Mouse (Mus musculus) cerebral cortex, adult 2 months (tissue): ENCODE data around the gene 4933428G20Rik.

Experiments
- WGBS: fragments of 180-500 bp; shearing (Covaris S2); methylation state at CpG from one replicate; pipeline ENCODE4 v1.1.7; 2018; 5-methylcytosine and 5-hydroxymethylcytosine counted together

The 4933428G20Rik gene

DNA sequence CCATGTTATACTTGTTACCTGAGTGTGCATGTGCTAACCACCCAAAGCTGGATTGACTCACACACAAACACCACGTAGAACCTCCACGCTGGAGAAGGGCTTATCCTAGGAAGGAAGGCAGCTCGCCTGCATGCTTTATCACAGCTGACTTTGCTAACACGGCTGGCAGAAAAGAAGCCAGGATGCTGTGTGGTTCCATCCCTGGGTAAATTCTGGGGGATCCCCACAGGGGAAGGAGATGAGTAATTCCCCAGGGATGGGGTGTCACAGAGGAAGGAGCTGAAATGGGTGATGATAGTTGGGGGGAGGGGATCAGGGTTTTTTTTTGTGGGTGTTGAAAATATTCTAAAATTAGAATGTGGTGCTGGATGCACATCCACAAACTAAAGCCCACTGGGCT is 5.6 kb upstream of the 4933428G20Rik start:
- 32% methylated on average over 4 of the region's 4 CpGs for WGBS

DNA sequence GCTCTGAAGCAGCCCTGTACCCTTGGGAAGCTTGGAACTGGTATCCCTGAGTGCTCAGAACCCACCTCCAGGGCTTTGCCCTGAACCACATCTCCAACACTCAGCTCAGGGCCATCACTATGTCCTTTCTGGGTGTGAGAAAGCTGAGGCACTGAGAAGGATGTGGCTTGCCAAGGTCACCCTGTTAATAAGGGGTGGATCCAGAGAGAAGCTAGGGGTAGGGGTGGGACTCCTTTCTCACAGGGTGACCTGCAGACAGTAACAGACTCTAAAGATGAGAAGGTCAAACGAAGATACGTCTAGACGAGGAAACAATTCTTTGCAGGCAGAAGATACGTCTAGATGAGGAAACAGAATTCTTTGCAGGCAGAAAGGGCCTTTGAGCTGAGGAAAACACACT is 2.7 kb upstream of the 4933428G20Rik start:
- WGBS: 64% methylated on average over 4 of the region's 4 CpGs

DNA sequence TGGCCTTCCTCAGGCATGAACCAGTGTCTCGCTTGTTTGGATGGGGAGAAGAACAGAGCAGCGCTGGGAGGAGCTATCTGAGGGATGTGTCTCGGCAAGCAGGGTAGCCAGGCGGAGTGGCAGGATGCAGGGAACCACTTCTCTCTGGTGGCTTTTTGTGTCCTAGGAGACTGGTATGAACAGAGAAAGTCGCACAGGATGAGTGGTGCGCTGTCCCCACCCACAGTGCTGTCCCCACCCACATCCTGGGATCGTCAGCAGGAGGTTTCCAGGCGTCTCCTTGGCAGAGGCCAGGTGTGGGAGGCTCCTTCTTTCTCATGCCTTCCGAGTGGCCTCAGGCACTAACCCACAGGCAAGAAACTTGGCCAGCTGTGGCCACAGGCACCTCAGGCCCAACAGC is 2.2 kb upstream of the 4933428G20Rik start:
- WGBS: 29% methylated on average over 9 of the region's 9 CpGs

DNA sequence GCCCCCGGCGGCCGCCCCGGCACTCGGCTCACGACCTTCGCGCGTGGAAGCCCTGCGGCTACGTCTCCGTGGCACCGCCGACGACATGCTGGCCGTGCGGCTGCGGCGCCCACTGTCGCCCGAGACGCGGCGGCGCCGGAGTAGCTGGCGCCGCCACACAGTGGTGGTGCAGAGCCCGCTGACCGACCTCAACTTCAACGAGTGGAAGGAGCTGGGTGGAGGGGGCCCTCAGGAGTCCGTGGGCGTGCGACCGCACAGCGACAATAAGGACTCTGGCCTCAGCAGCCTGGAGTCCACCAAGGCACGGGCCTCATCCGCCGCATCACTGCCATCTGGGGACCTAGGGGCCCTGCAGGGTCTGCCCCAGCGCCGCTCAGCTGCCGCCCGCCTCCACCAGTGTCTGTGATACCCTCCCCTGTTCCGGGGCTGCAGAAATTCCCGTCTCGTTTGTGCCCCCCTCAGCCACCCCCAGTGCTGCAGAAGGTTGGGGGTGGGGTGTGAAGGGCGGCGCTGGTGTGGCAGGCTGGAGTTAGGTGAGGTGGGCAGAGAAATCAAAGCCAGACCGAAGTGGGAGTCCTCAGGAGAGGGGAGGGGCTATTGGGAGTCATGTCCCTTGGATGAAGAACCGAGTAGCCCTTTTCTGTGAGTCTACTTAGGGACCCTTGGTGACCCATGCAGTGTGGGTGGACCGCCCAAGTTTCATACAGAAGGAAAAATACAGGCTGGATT is 744 bp upstream of the 4933428G20Rik start:
- 51% methylated on average over 51 of the region's 51 CpGs for WGBS

DNA sequence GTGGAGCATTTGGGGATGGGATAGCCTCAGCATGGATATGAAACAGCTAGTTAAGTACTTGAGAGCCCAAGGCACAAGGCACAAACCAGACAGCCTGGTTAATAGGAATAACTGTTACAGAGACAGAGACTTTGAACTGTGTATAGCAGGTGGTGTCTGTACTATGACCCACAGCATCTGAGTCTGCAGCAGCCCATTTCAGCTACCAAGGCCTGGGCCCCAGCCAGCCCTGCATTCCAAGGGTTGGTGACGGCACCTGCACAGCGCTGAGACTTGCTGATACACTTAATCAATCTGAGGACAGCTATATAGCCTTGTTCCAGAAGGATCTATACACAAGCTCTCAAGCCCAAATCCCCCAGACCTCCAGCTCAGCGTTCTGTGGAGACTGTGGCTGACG is 2.6 kb downstream of the 4933428G20Rik start:
- WGBS: 95% methylated on average over 4 of the region's 4 CpGs

DNA sequence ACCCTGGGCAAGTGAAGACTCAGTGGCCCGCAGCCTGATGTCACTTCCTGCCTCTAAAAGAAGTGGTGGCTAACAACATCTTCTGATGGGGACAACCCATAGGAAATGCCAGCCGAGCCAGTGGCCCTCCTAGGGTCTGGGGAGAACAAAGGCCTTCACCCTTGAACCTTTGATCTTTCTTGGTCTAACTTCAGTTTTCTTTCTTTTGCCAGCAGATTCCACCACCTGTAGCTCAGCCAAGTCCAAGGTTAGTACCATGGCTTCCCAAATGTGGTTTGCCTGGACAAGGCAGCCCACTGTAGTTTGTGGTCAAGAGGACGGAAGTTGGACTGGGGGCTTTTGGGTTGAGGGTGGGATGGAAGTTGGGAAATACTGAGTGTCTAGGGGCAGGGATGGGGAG is 7.3 kb downstream of the 4933428G20Rik start:
- 85% methylated on average over 3 of the region's 3 CpGs for WGBS

DNA sequence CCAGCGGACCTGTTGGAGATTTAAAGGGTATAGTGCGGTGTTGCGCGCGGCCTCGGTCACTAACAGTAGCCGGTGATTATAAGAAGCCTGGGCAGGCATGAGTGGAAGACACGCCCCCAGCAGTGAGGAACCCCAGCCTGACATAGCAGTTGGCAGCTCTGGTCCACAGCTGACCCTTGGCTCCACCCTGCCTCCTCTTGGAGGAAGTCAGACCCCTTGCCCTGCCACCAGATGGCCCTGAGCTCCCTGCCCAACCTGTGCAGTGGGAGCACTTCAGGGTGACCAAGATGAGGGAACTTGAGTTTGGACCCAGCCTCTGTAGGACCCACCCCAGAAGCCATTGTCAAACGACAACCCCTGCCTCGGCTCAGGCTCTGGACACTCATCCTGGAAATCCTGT is 8.5 kb downstream of the 4933428G20Rik start:
- 77% methylated on average over 10 of the region's 10 CpGs for WGBS

DNA sequence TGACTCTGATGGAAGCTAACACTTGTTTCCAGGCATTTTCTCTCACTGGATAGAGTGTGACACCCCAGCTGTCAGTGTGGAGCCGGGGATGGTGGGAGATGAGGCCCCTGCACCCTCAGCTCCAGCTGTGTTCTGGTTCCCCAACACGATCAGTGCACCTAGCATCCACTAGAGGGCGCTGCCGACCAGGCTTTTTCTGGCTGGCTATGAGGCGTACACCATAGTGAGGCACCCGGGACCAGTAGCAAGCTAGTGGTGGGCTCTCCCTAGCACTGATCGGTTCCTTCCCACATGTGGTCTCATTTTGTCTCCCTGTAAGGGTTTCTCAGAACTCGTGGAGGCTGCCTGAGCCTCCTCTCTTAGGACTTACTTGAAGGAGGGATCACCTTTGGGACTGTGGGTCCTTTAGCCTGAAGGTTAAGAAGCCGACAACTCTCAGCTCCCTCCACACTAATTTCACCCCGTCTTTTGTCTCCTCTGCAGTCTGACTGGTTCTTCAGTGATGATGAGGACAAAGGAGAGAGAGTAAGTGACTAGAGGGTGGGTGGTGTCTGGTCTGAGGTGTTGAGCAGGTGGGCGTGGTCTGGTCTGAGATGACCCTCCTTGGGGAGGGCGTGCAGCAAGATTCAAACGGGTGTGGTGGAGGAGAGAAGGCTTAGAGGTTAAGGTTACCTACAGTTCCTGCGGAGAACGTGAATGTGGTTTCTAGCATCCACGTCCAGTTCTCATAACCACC is 10.4 kb downstream of the 4933428G20Rik start:
- WGBS: 39% methylated on average over 16 of the region's 16 CpGs

DNA sequence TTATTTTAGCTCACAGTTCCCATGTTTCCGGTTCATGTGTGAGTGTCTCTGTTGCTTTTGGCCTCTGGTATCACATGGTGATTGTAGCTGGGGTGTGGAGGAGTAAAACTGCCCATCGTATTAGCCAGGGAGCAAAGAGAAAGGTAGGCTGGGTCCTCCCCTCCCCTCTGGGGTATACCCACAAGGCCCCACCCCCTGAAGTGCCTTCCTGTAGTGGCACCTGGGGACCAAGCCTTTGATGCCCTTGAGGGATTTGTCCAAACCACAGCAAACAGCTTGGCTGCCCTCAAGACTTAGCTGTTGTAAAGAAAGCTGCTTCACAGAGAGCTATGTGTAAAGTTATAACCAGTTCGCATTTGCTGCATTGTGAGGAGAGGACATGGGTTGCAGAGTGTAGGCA is 12.5 kb downstream of the 4933428G20Rik start:
- 75% methylated on average over 3 of the region's 3 CpGs for WGBS

DNA sequence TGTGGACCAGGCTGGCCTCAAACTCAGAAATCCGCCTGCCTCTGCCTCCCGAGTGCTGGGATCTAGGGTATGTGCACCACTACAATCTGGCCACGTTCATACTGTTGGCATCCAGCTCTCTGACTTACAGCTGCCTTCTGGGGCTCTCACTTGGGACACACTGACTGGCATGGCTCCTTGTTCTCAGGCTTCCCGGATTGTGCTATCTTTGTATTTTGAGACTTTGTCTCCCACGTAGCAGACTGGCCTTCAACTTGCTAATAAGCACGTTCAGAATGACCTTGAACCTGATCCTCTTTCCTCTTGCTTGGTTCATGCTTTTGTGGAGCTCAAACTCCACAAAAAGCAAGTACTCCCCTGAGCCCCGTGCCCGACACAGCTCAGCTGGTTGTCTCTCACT is 14.5 kb downstream of the 4933428G20Rik start:
- 64% methylated on average over 8 of the region's 8 CpGs for WGBS

DNA sequence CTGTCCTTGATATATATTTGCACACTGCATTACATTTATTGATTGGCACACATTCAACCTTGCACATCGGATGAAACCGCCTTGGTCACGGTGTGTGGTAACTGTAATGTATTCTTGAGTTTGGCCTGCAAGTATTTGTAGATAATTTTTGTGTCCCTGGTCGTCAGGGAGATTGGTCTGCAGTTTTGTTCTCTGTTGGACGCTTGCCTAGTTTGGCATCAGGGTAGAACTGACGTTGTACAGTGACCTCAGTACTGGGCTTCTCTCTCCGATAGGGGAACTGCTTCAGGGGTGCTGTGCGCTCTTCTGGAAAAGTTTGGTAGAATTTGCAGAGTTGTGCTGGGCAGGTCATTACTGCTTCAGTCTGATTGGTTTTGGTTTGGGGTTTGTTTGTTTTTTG is 20.3 kb downstream of the 4933428G20Rik start:
- WGBS: 52% methylated on average over 8 of the region's 8 CpGs

DNA sequence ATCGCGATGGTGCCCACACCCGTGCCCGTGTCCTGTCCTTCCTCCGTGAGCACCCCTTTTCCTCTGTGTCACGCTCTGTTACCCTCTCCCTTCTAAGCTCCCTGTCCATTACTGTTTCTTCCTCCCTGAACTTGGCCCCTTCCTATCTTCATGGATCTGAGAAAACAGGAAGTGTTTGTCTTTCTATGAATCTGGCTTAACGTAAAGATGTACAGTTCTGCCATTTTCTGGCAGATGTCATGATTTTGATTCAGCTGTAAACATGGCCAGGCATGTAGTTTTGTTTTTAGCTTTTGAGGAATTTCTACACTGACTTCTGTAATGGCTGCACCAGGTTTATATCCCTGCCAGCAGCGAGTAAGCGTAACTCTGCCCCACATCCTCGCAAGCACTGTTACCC is 21.1 kb downstream of the 4933428G20Rik start:
- 79% methylated on average over 10 of the region's 10 CpGs for WGBS

DNA sequence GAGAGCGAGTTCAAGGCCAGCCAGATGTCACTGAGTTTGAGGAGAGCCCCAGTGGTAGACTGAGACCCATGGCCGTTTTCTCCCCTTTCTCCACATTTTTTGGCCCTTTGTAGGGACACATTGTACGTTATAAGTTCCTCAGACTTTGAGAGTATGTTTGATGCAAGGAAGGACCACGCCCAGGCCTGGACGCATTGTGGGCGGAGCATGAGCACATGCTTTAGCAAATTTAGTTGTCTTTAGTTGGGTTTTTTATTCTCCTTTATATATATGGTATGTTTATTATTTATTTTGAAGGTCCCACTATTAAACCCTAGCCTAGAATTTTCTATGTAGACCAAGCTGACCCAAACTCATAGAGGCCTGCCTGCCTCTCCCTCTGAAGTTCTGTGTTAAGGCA is 21.8 kb downstream of the 4933428G20Rik start:
- WGBS: 81% methylated on average over 6 of the region's 6 CpGs

DNA sequence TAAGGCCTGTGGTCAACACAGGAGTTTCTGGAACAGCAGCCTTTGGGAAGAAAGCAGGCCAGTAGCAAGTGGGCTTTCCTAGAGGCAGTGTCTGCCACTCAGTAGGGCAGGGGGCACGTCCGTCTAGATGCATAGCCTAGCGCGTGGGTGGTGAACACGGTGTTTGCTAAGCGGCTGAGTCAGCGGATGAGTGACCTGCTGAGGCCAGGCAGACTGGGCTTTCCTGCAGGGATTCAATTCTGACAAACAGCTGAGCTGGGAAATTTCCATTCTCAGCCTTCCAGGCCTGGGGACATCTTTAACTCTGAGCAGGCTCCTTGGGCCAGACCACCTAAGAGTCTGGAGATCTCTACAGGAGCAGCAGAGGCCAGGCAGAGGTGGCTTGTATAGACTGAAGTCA is 22.7 kb downstream of the 4933428G20Rik start:
- 65% methylated on average over 7 of the region's 7 CpGs for WGBS

DNA sequence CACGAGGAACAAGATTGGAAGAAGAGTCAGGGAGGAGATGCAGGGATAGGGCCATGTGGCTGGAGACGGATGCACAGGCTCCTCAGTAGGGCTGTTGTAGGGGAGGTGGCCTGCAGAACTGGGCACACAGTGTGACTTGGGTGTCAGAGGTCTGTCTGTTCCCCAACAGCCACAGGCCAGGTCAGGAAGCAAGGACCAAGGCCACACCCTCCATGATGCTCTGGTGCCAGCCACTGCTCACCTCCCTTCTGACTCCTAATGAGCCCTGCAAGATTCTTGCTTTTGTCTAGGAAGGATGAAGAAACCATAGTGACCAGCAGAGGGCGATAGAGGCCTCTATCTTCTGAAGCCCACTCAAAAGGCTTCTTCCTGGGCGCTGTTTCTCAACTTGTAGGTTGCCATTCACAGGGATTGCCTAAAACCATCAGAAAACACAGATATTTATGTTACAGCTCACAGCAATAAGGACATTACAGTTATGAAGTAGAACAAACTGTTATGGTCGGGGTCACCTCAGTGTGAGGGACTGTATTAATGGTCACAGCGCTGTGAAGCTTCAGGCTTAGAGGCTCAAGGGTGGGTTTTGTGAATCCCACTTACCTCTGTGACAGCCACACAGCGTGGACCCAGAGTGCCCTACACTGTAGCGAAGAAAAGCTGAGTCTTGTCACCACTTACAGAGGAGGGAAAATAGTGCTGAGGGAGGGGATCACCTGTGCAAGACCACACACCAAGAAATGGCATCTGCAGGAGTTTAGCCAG is 23.6 kb downstream of the 4933428G20Rik start:
- 52% methylated on average over 8 of the region's 8 CpGs for WGBS

DNA sequence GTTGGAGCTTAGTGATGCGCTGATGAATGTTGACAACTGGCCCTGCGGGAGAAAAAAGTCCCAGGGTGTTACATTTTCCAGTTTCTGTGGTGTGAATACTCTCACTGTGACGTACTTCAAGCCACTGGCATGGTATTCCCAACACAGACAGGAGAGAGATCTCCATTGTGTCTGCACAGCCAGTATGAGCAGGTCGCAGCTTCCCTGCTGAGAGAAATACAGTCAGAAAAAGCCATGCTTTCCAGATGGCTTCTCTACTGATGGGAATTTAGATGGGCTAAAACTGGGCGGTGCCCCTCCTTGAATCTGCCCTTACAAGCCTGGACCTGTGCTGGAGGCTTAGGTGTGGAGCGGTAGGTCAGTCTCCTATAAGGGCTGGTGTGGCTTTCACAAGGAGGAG is 28.9 kb downstream of the 4933428G20Rik start:
- 77% methylated on average over 6 of the region's 6 CpGs for WGBS

DNA sequence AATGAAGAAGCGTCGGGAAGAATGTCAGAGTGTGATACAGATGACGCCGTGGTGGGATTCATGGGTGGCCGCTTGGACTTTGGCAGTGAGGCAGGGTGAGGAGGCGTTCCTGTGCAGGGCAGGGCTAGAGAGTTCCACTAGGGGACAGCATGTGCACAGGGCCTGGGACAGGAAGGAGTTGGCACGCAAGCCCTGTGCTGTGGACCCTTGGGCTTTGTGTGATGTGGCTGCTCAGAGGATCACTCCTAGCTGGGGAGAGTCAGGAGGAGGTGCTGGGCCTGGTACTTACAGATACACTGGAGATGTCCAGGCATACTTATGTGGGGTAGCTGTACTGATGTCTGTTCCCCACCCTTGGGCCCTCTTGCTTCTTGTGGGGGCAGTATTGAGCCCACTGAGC is 30.3 kb downstream of the 4933428G20Rik start:
- WGBS: 85% methylated on average over 7 of the region's 7 CpGs

DNA sequence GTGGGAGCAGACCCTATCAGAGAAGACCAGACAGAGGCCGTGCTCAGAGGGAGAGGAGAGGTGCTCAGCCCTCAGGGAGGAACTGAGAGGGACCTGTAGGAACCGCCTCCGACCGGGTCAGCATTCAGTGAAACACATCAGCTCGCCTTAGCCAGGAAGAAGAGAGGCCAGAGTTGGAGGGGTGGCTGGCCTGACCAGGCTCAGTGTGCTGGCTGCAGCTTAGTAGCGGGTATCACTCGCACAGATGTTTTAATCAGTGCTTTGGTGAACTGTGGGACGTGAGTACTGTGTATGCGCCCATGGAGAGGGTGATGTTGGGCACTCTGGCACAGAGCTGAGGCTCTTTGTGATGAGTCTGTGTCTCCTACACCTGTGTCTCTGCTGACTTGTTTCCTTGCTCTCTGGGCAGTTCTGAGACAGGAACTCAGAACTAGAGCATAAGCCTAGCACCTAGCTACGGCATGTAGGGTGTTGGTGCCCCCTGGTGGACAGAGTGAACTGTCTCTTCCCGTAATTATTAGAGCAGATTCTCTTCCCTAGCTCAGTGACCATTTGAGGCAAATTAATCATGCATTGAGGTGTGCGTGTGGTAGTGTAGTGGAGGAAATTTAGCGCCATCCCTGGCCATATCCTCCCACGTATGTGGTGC is 31.4 kb downstream of the 4933428G20Rik start:
- 47% methylated on average over 14 of the region's 14 CpGs for WGBS

DNA sequence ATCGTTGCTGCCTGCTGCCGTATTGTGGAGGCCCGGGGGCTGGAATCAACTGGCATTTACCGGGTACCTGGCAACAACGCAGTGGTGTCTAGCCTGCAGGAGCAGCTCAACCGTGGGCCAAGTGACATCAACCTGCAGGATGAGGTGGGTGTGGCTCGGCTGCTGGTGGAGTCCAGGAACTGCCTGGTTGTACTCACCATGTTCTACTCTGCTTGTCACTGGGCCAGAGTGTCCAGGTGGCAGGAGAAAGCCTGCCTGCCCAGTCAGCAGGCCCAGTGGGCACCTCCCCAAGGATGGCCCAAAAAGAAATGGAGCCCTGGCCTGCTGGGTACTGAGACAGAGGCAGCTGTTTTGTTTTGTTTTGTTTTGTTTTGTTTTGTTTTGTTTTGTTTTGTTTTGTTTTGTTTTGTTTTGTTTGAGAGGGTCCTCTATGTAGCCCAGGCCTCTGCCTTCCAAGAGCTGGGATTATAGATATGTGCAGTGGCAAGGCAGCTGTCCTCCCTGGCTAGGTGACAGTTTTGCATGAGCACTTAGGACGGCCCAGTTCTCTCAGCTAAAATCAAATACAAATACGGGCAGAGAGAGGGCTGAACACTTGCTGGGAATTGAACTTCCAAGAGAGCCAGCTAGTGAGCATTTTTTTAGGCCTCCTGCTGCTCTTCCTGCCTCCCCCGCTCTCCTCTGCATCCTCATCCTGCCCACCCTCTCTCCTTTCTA is 33.5 kb downstream of the 4933428G20Rik start:
- 40% methylated on average over 10 of the region's 10 CpGs for WGBS

DNA sequence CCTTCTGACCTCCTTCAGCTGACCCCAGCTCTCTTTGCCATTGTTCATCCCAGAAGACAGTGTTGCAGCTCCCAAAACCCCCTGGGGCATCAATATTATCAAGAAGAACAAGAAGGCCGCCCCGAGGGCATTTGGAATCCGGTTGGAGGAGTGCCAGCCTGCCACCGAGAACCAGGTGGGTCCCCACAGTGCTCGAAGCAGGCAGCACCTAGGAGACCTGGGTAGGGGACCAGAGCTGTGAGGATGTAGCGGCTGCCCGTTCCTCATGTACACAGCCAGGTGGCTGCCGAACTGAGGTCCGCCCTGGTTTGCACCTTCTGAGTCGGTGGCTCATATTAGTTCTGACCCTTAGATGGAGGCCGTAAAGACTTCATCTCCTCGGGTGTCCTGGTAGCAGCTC is 34.2 kb downstream of the 4933428G20Rik start:
- 74% methylated on average over 12 of the region's 12 CpGs for WGBS

DNA sequence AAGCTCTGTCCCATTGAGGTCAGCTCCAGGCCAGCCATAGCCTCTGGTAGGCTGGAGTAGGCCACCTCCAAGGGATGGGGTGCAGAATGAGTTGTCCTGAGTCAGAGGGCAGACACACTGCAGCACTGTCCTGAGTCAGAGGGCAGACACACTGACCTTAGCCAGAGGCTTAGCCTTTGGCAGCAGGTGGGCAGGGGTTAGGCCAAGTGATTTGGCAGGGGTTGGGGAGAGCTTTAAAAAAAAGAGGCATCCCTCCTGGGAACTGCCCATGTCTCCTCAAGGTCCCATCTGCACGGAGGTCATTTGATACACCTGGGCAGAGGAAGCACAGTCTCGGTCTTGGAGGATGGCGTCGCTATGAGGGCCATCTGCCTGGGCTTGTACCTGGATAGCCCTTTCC is 36.1 kb downstream of the 4933428G20Rik start:
- 90% methylated on average over 4 of the region's 4 CpGs for WGBS

DNA sequence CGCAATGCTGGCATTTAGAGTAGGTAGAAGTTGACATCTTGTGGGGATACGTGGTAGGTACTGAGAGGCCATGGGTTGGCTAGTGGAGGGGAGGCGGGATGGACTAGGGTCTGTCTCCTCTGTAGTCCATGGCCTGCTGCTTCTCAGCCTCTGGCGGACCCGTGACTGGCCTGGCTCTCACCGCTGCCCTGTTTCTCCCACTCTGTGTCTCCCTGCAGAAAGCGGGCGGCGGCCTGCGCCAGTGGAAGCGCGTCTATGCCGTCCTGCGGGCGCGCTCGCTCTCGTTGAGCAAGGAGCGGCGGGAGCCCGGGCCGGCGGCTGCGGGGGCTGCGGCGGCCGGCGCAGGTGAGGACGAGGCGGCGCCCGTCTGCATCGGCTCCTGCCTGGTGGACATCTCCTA is 37.0 kb downstream of the 4933428G20Rik start:
- 66% methylated on average over 33 of the region's 33 CpGs for WGBS
